Mouse (Mus musculus) R1 (cell line): ENCODE data around the gene AI597479.
"Not testable (repeated sequence)": the region's sequence is repeated elsewhere in the genome, so short reads cannot be mapped to it uniquely, and the experiment has no call there.

ENCODE experiments used
- DNase-seq: peaks from one replicate; pipeline ENCODE4 v3.0.0-alpha.2; 2018; ENCODE audit warnings: low read depth, low spot score

The AI597479 gene

GRCm38 (mm10) chr1:43124726-43125125, 26.2 kb downstream of the AI597479 start:
- peak; percentile 18 for DNase-seq

GRCm38 (mm10) chr1:43127196-43127595, 28.7 kb downstream of the AI597479 start:
- DNase-seq, result no peak

GRCm38 (mm10) chr1:43127820-43128610, 29.5 kb downstream of the AI597479 start:
- DNase-seq, result peak; percentile 40

GRCm38 (mm10) chr1:43130219-43130981, 31.9 kb downstream of the AI597479 start:
- DNase-seq, result no peak

- no peak for DNase-seq
These were observed 33.1 kb downstream of the AI597479 start for GRCm38 (mm10) chr1:43131591-43131990.

GRCm38 (mm10) chr1:43136488-43137029, 38.0 kb downstream of the AI597479 start:
- DNase-seq, result not testable (repeated sequence)

- DNase-seq, result no peak
These were observed 38.8 kb downstream of the AI597479 start for GRCm38 (mm10) chr1:43137334-43137733.

GRCm38 (mm10) chr1:43138268-43138812, 39.8 kb downstream of the AI597479 start:
- DNase-seq, result peak; percentile 74

- peak; percentile 93 for DNase-seq
These were observed 41.2 kb downstream of the AI597479 start for GRCm38 (mm10) chr1:43139587-43140266.

GRCm38 (mm10) chr1:43141555-43141961, 43.0 kb downstream of the AI597479 start:
- peak; percentile 13 for DNase-seq

GRCm38 (mm10) chr1:43142849-43143248, 44.3 kb downstream of the AI597479 start:
- no peak for DNase-seq

GRCm38 (mm10) chr1:43143284-43143683, 44.8 kb downstream of the AI597479 start:
- no peak for DNase-seq

GRCm38 (mm10) chr1:43143791-43144190, 45.3 kb downstream of the AI597479 start:
- no peak for DNase-seq

GRCm38 (mm10) chr1:43144338-43144906, 45.9 kb downstream of the AI597479 start:
- no peak for DNase-seq

GRCm38 (mm10) chr1:43145388-43145787, 46.9 kb downstream of the AI597479 start:
- no peak for DNase-seq

- no peak for DNase-seq
These were observed 49.0 kb downstream of the AI597479 start for GRCm38 (mm10) chr1:43147474-43147873.

GRCm38 (mm10) chr1:43150225-43150624, 51.7 kb downstream of the AI597479 start:
- DNase-seq, result no peak

- no peak for DNase-seq
These were observed 54.1 kb downstream of the AI597479 start for GRCm38 (mm10) chr1:43152626-43153025.

- DNase-seq, result no peak
These were observed 55.0 kb downstream of the AI597479 start for GRCm38 (mm10) chr1:43153538-43153937.

- no peak for DNase-seq
These were observed 56.0 kb downstream of the AI597479 start for GRCm38 (mm10) chr1:43154491-43154890.

- DNase-seq, result no peak
These were observed 59.4 kb downstream of the AI597479 start for GRCm38 (mm10) chr1:43157907-43158306.
